Mouse (Mus musculus) liver, embryonic 14.5 days (tissue): ENCODE measurements around the gene Zfp536.

Source experiments
- CTCF ChIP-seq: IDR thresholded peaks from 2 replicates; pipeline ENCODE4 v1.5.1; 2016; ENCODE audit warnings: antibody characterized with exemption, low read depth, control low read depth
- EP300 ChIP-seq: IDR thresholded peaks from 2 replicates; pipeline ENCODE4 v1.6.1; 2016; ENCODE audit warnings: antibody characterized with exemption, low read depth

GRCm38 (mm10) chr7:37593566-37593965 lies 179.9 kb downstream of the Zfp536 start:
- no peak for TF ChIP-seq CTCF
- TF ChIP-seq EP300, result no peak
